Mouse (Mus musculus) forebrain, postnatal 0 days (tissue): ENCODE results near the gene Pls1. TPM values are rescaled to one million over a fixed set of nuclear protein-coding genes. Genes with fewer than 3 reads are reported as not detected.

Source experiments
- ATAC-seq: fragments of 200-750 bp; cut with Nextera tagmentation; 2 replicates; pipeline ENCODE4 v1.8.0; 2017; ENCODE audit warnings: mild to moderate bottlenecking, moderate library complexity
- DNase-seq: peaks from one replicate; pipeline ENCODE4 v3.0.0-alpha.2; 2015
- H3K27ac ChIP-seq: fragments of 300-500 bp; sonication (generic); 2 replicates; pipeline ENCODE4 v1.5.1; 2014; ENCODE audit warnings: low read depth, mild to moderate bottlenecking, antibody characterized with exemption, low read length, moderate library complexity, mixed read lengths
- H3K27me3 ChIP-seq: fragments of 300-500 bp; sonication (generic); 2 replicates; pipeline ENCODE4 v1.6.1; 2014; ENCODE audit warnings: mild to moderate bottlenecking, low read length, mixed read lengths; ENCODE audit not compliant: insufficient read depth
- H3K36me3 ChIP-seq: fragments of 300-500 bp; sonication (generic); 2 replicates; pipeline ENCODE4 v1.6.1; 2014; ENCODE audit warnings: mild to moderate bottlenecking, moderate library complexity; ENCODE audit not compliant: insufficient read depth
- H3K4me1 ChIP-seq: fragments of 300-500 bp; sonication (generic); 2 replicates; pipeline ENCODE4 v1.6.1; 2014; ENCODE audit warnings: antibody characterized with exemption; ENCODE audit not compliant: insufficient read depth
- H3K4me2 ChIP-seq: fragments of 300-500 bp; sonication (generic); 2 replicates; pipeline ENCODE4 v1.6.1; 2014; ENCODE audit warnings: low read depth, mild to moderate bottlenecking, moderate library complexity
- H3K4me3 ChIP-seq: fragments of 300-500 bp; sonication (generic); 2 replicates; pipeline ENCODE4 v1.5.1; 2014; ENCODE audit warnings: low read depth, low read length, mixed read lengths
- H3K9ac ChIP-seq: fragments of 300-500 bp; sonication (generic); 2 replicates; pipeline ENCODE4 v1.6.1; 2014; ENCODE audit warnings: mild to moderate bottlenecking
- H3K9me3 ChIP-seq: fragments of 300-500 bp; sonication (generic); 2 replicates; pipeline ENCODE4 v1.6.1; 2016; ENCODE audit warnings: low read length
- CTCF ChIP-seq: sonication (generic); IDR thresholded peaks from 2 replicates; pipeline ENCODE4 v1.5.1; 2016; ENCODE audit warnings: antibody characterized with exemption, control low read depth, low read depth
- WGBS: fragments of 180-500 bp; shearing (Covaris S2); extraction: QIAGEN DNeasy Blood & Tissue Kit; methylation state at CpG from one replicate; pipeline ENCODE4 v1.1.7; 2014; 5-methylcytosine and 5-hydroxymethylcytosine counted together
- polyA plus RNA-seq: library from polyadenylated mRNA; unstranded; fragments of >200 nt; fragmentation: Nextera tagmentation; extraction: Ambion mirVana; gene quantifications from 2 replicates; pipeline ENCODE4 v1.2.1, GENCODE M21; 2015
- total RNA-seq: library from RNA; depleted of rRNA; stranded (reverse); fragments of >200 nt; gene quantifications from 2 replicates; pipeline ENCODE4 v1.2.3, GENCODE M21; 2014

Gene Pls1
- total and polyA plus RNA-seq, 2 experiments from 2014 or later: 1.3 to 2.9 TPM

- 57% methylated on average over 16 of the region's 16 CpGs for WGBS
- Histone ChIP-seq H3K4me3 (no peak overlapping the region), H3K9me3 (no peaks in the 10 kb centered on the region), H3K36me3 (no peaks in the 10 kb centered on the region), H3K4me1 (no peaks in the 10 kb centered on the region), H3K27me3 (no peaks in the 10 kb centered on the region), H3K9ac (no peak overlapping the region; the same call in 1 of the 2 replicates), H3K27ac (peak overlapping the region; percentile 67), H3K4me2 (peak overlapping the region; percentile 31)
- TF ChIP-seq CTCF: no peak
- DNase-seq: peak; percentile 73
- ATAC-seq: peak; percentile 82
Measured at GRCm38 (mm10) chr9:95784888-95785511, 60.1 kb downstream of the Pls1 start.

- WGBS: 75% methylated on average over 17 of the region's 17 CpGs
- no peaks in the 10 kb centered on the region for H3K9me3 ChIP-seq
- no peak overlapping the region for H3K9ac ChIP-seq
- H3K4me2 ChIP-seq: no peak overlapping the region
- ATAC-seq (peak; percentile 26; the same call in 1 of the 2 replicates), DNase-seq (peak; percentile 6)
- no peak for TF ChIP-seq CTCF
- H3K27me3 ChIP-seq: no peaks in the 10 kb centered on the region
- no peaks in the 10 kb centered on the region for H3K4me1 ChIP-seq
- no peak overlapping the region for H3K27ac ChIP-seq
- no peak overlapping the region for H3K4me3 ChIP-seq
- H3K36me3 ChIP-seq: no peaks in the 10 kb centered on the region
Measured at GRCm38 (mm10) chr9:95783646-95784293, 61.3 kb downstream of the Pls1 start.

GRCm38 (mm10) chr9:95771671-95772070 is 73.4 kb downstream of the Pls1 start:
- Histone ChIP-seq H3K27ac (no peak overlapping the region), H3K27me3 (no peaks in the 10 kb centered on the region), H3K9ac (no peak overlapping the region), H3K4me2 (no peak overlapping the region), H3K9me3 (no peaks in the 10 kb centered on the region), H3K4me3 (no peak overlapping the region), H3K4me1 (no peaks in the 10 kb centered on the region), H3K36me3 (no peaks in the 10 kb centered on the region)
- WGBS: 64% methylated on average over 2 of the region's 2 CpGs
- no peak for TF ChIP-seq CTCF
- DNase-seq: no peak
- ATAC-seq: no peak

- no peak for ATAC-seq
- no peak overlapping the region for H3K4me2 ChIP-seq
- WGBS: 90% methylated on average over 4 of the region's 4 CpGs
Measured at GRCm38 (mm10) chr9:95763218-95763617, 81.9 kb downstream of the Pls1 start.

GRCm38 (mm10) chr9:95762228-95762627 is 82.9 kb downstream of the Pls1 start:
- no peak overlapping the region for H3K4me2 ChIP-seq
- H3K36me3 ChIP-seq: no peaks in the 10 kb centered on the region
- H3K4me3 ChIP-seq: no peak overlapping the region
- DNase-seq (no peak), ATAC-seq (no peak)
- H3K4me1 ChIP-seq: no peaks in the 10 kb centered on the region
- no peak overlapping the region for H3K9ac ChIP-seq
- H3K9me3 ChIP-seq: no peaks in the 10 kb centered on the region
- WGBS: 90% methylated on average over 3 of the region's 3 CpGs
- no peak overlapping the region for H3K27ac ChIP-seq
- TF ChIP-seq CTCF: no peak
- H3K27me3 ChIP-seq: no peaks in the 10 kb centered on the region

More at GRCm38 (mm10) chr9:95763218-95763617, 81.9 kb downstream of the Pls1 start:
- Histone ChIP-seq H3K4me3 (no peak overlapping the region), H3K27me3 (no peaks in the 10 kb centered on the region), H3K36me3 (no peaks in the 10 kb centered on the region), H3K27ac (no peak overlapping the region), H3K9ac (no peak overlapping the region), H3K9me3 (no peaks in the 10 kb centered on the region), H3K4me1 (no peaks in the 10 kb centered on the region)
- no peak for TF ChIP-seq CTCF
- no peak for DNase-seq

GRCm38 (mm10) chr9:95761381-95761780 is 83.7 kb downstream of the Pls1 start:
- Histone ChIP-seq H3K27ac (no peak overlapping the region), H3K4me1 (no peaks in the 10 kb centered on the region), H3K9ac (no peak overlapping the region), H3K4me3 (no peak overlapping the region), H3K27me3 (no peaks in the 10 kb centered on the region), H3K9me3 (no peaks in the 10 kb centered on the region), H3K4me2 (no peak overlapping the region), H3K36me3 (no peaks in the 10 kb centered on the region)
- TF ChIP-seq CTCF: no peak
- DNase-seq (no peak), ATAC-seq (no peak)
- WGBS: 92% methylated on average over 8 of the region's 8 CpGs

- peak overlapping the region; percentile 85; the same call in 1 of the 2 replicates for H3K9ac ChIP-seq
- H3K36me3 ChIP-seq: no peaks in the 10 kb centered on the region
- H3K27me3 ChIP-seq: no peaks in the 10 kb centered on the region
- DNase-seq (peak; percentile 42), ATAC-seq (no peak)
- H3K4me3 ChIP-seq: peak overlapping the region; percentile 96
- 27% methylated on average over 9 of the region's 9 CpGs for WGBS
- H3K9me3 ChIP-seq: no peaks in the 10 kb centered on the region
- H3K4me2 ChIP-seq: peak overlapping the region; percentile 79
- peak; percentile 41; the same call in 1 of the 2 replicates for TF ChIP-seq CTCF
- no peak overlapping the region for H3K27ac ChIP-seq
- H3K4me1 ChIP-seq: 0 out of 2 replicates have a peak, but pooled peaks cover 6% of the 10 kb centered on the region
Measured at GRCm38 (mm10) chr9:95750746-95751145, 94.4 kb downstream of the Pls1 start.
